Mouse (Mus musculus) ES-E14 (cell line): ENCODE measurements around the gene Bcl2l11.

ENCODE experiments used
- CHD2 ChIP-seq: IDR thresholded peaks from 2 replicates; pipeline ENCODE4 v1.6.1; 2014; ENCODE audit warnings: mild to moderate bottlenecking, low read depth, low read length, inconsistent platforms
- HCFC1 ChIP-seq: IDR thresholded peaks from 2 replicates; pipeline ENCODE4 v1.6.1; 2012; ENCODE audit warnings: low read length, inconsistent platforms, borderline replicate concordance; ENCODE audit not compliant: insufficient read depth
- MAFK ChIP-seq: IDR thresholded peaks from 2 replicates; pipeline ENCODE4 v1.6.1; 2014; ENCODE audit warnings: mild to moderate bottlenecking, low read depth, low read length, inconsistent platforms; ENCODE audit not compliant: insufficient read depth
- ZC3H11A ChIP-seq: IDR thresholded peaks from 2 replicates; pipeline ENCODE4 v1.6.1; 2012; ENCODE audit warnings: low read depth, mild to moderate bottlenecking, inconsistent platforms, low read length, borderline replicate concordance
- ZNF384 ChIP-seq: IDR thresholded peaks from 2 replicates; pipeline ENCODE4 v1.6.1; 2012; ENCODE audit warnings: low read depth, low read length, inconsistent platforms

DNA sequence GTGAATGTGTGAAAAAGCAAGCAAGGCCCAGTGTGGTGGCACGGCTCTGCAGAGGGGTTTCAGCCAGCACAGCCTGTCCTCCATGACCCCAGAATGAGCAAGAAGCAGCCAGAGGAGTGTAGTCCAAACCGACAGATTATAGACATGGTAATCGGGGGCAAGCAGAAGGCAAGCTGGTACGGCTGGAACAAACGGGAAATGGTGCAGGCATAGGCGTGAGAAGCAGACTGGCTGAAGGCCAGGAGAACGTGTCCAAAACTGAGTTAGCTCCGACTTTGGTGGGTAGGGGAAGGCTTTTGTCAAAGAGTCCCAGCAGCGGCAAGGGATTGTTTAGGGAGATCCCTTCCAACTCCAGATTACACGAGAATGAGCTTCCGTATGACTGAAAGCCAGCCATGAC lies 44.1 kb downstream of the Bcl2l11 start:
- TF ChIP-seq CHD2: no peak
- TF ChIP-seq HCFC1: no peak
- TF ChIP-seq MAFK: no peak
- TF ChIP-seq ZC3H11A: no peak
- no peak for TF ChIP-seq ZNF384
